ENCODE assay signal across 21 mouse cellular contexts in genomic region chr3:39961836-39962640, GRCm38 (mm10).
A peak's percentile ranks its signal among the peaks of the same experiment; 100 is the strongest.
DNase-seq lines count a peak whose midpoint lies in the region; ATAC-seq lines count a peak whose summit lies in the region.
"Had no signal": no experiment of that assay in that cellular context is flagged by ENCODE, and none has a peak within 500 bp of the region (broad histone marks: within the 10 kb centered on the region; RNA-seq: fewer than 3 reads in every experiment).

No protein-coding gene starts in this region.

- no peak overlapping the region for H3K4me3 ChIP-seq in hindbrain, embryonic 11.5 days (ENCODE audit: low read depth, low read length)
- H3K4me3 ChIP-seq in hindbrain, embryonic 13.5 days = no peak overlapping the region
- H3K4me3 ChIP-seq: heart, adult 2 months; hindbrain, embryonic 15.5 days; left cerebral cortex, adult 2 months; midbrain, embryonic 13.5 days had no signal

- no peak overlapping the region for H3K9ac ChIP-seq in hindbrain, embryonic 11.5 days (ENCODE audit: low read depth, low read length)
- H3K9ac ChIP-seq in hindbrain, embryonic 13.5 days = no peak overlapping the region
- H3K9ac ChIP-seq: hindbrain, embryonic 15.5 days; midbrain, embryonic 13.5 days had no signal

- H3K27ac ChIP-seq in hindbrain, embryonic 11.5 days (ENCODE audit: low read depth, low read length) = no peak overlapping the region
- H3K27ac ChIP-seq in hindbrain, embryonic 13.5 days = no peak overlapping the region
- H3K27ac ChIP-seq: heart, adult 2 months; hindbrain, embryonic 15.5 days; left cerebral cortex, adult 2 months; midbrain, embryonic 13.5 days had no signal

- no peaks in the 10 kb centered on the region for H3K36me3 ChIP-seq in hindbrain, embryonic 11.5 days (ENCODE audit: control insufficient read depth, insufficient read depth, low read length)
- no peaks in the 10 kb centered on the region for H3K36me3 ChIP-seq in hindbrain, embryonic 13.5 days
- H3K36me3 ChIP-seq: hindbrain, embryonic 15.5 days; midbrain, embryonic 13.5 days had no signal

- H3K27me3 ChIP-seq in hindbrain, embryonic 11.5 days (ENCODE audit: control insufficient read depth, insufficient read depth, low read length) = no peaks in the 10 kb centered on the region
- no peaks in the 10 kb centered on the region for H3K27me3 ChIP-seq in hindbrain, embryonic 13.5 days
- H3K27me3 ChIP-seq: hindbrain, embryonic 15.5 days; midbrain, embryonic 13.5 days had no signal

- peak; percentile 23 for DNase-seq in hindbrain, embryonic 11.5 days (ENCODE audit: low spot score)
- DNase-seq in embryo, embryonic 11 days = peak; percentile 73
- peak; percentile 88 for DNase-seq in forelimb bud, embryonic 11.5 days (ENCODE audit: low read depth, low spot score)
- peak; percentile 62 for DNase-seq in mesoderm, embryonic 11.5 days (ENCODE audit: low read depth, low spot score)
- DNase-seq in left cerebral cortex, adult 18-20 months (ENCODE audit: low spot score in 2 of 2) = no peak
- no peak for DNase-seq in thymus, postnatal 14 days
- DNase-seq in heart, adult 11 months = no peak
- DNase-seq: adrenal gland, postnatal 10 days; B cell, adult 2 months; cerebellum, adult 8-10 months; gastrocnemius, postnatal 25 days; heart, adult 2 months; kidney, adult 9 months; kidney, postnatal 4 days; lung, adult 18-20 months had no signal

- H3K4me2 ChIP-seq in hindbrain, embryonic 11.5 days (replicated peaks; ENCODE audit: low read depth, low read length) = no peak overlapping the region
- no peak overlapping the region for H3K4me2 ChIP-seq in hindbrain, embryonic 13.5 days
- H3K4me2 ChIP-seq: hindbrain, embryonic 15.5 days; liver, embryonic 11.5 days; midbrain, embryonic 13.5 days had no signal

- H3K9me3 ChIP-seq in hindbrain, embryonic 11.5 days (ENCODE audit: control insufficient read depth, low read length) = no peaks in the 10 kb centered on the region
- H3K9me3 ChIP-seq in hindbrain, embryonic 13.5 days = peaks cover 3% of the 10 kb centered on the region; the same call in 1 of the 2 replicates
- H3K9me3 ChIP-seq: midbrain, embryonic 13.5 days had no signal

- no peak for ATAC-seq in hindbrain, embryonic 11.5 days (ENCODE audit: low FRiP score)
- ATAC-seq in hindbrain, embryonic 13.5 days (ENCODE audit: low FRiP score) = no peak
- ATAC-seq: intestine, embryonic 16.5 days; midbrain, embryonic 13.5 days had no signal

- H3K4me1 ChIP-seq in hindbrain, embryonic 11.5 days (replicated peaks; ENCODE audit: control insufficient read depth, insufficient read depth, low read length) = no peaks in the 10 kb centered on the region
- H3K4me1 ChIP-seq in hindbrain, embryonic 13.5 days (replicated peaks) = no peaks in the 10 kb centered on the region
- H3K4me1 ChIP-seq: hindbrain, embryonic 15.5 days; midbrain, embryonic 13.5 days had no signal

- 60% methylated on average over 7 of the region's 7 CpGs for WGBS in hindbrain, embryonic 11.5 days
- WGBS in hindbrain, embryonic 13.5 days = 66% methylated on average over 7 of the region's 7 CpGs

Comparison
In these comparisons a context has a peak if more than half of its experiments do, and no peak if none do; other contexts are left out.
1. DNase-seq: peak in hindbrain, embryonic 11.5 days (single experiment), embryo, embryonic 11 days (single experiment), forelimb bud, embryonic 11.5 days (single experiment) and mesoderm, embryonic 11.5 days (single experiment); none in left cerebral cortex, adult 18-20 months (0 of 2), thymus, postnatal 14 days (single experiment) and heart, adult 11 months (single experiment).